Mouse (Mus musculus) midbrain, embryonic 14.5 days (tissue): ENCODE data around the gene Rps19bp1. TPM values are rescaled to one million over a fixed set of nuclear protein-coding genes. Genes with fewer than 3 reads are reported as not detected.

Experiments
- ATAC-seq: fragments of 200-750 bp; cut with Nextera tagmentation; 2 replicates; pipeline ENCODE4 v1.8.0; 2017; ENCODE audit warnings: moderate number of reproducible peaks, moderate library complexity; ENCODE audit not compliant: low FRiP score, low TSS enrichment
- DNase-seq: peaks from one replicate; pipeline ENCODE4 v3.0.0-alpha.2; 2015
- H3K27ac ChIP-seq: fragments of 300-500 bp; sonication (generic); replicated peaks from 2 replicates; pipeline ENCODE4 v1.5.1; 2014; ENCODE audit warnings: mild to moderate bottlenecking, low read depth, low read length, moderate library complexity
- H3K27me3 ChIP-seq: fragments of 300-500 bp; sonication (generic); 2 replicates; pipeline ENCODE4 v1.6.1; 2014; ENCODE audit warnings: low read length, control low read depth, mixed read lengths; ENCODE audit not compliant: control insufficient read depth, insufficient read depth
- H3K36me3 ChIP-seq: fragments of 300-500 bp; sonication (generic); 2 replicates; pipeline ENCODE4 v1.6.1; 2014; ENCODE audit warnings: low read length, control low read depth; ENCODE audit not compliant: control insufficient read depth, insufficient read depth
- H3K4me1 ChIP-seq: fragments of 300-500 bp; sonication (generic); 2 replicates; pipeline ENCODE4 v1.6.1; 2014; ENCODE audit warnings: mild to moderate bottlenecking, antibody characterized with exemption, low read length, control low read depth; ENCODE audit not compliant: control insufficient read depth, insufficient read depth
- H3K4me2 ChIP-seq: fragments of 300-500 bp; sonication (generic); 2 replicates; pipeline ENCODE4 v1.6.1; 2014; ENCODE audit warnings: mild to moderate bottlenecking, low read length, moderate library complexity
- H3K4me3 ChIP-seq: fragments of 300-500 bp; sonication (generic); replicated peaks from 2 replicates; pipeline ENCODE4 v1.5.1; 2014; ENCODE audit warnings: low read depth, low read length
- H3K9ac ChIP-seq: fragments of 300-500 bp; sonication (generic); replicated peaks from 2 replicates; pipeline ENCODE4 v1.6.1; 2014; ENCODE audit warnings: mild to moderate bottlenecking, low read length, moderate library complexity
- H3K9me3 ChIP-seq: fragments of 300-500 bp; sonication (generic); 2 replicates; pipeline ENCODE4 v1.6.1; 2016; ENCODE audit warnings: low read length, control low read depth, mixed read lengths; ENCODE audit not compliant: control insufficient read depth
- WGBS: fragments of 180-500 bp; shearing (Covaris S2); extraction: QIAGEN DNeasy Blood & Tissue Kit; methylation state at CpG from one replicate; pipeline ENCODE4 v1.1.7; 2014; 5-methylcytosine and 5-hydroxymethylcytosine counted together
- polyA plus RNA-seq: library from polyadenylated mRNA; unstranded; fragments of >200 nt; fragmentation: Nextera tagmentation; extraction: Ambion mirVana; gene quantifications from 2 replicates; pipeline ENCODE4 v1.2.1, GENCODE M21; 2014

Gene Rps19bp1
- polyA plus RNA-seq, 1 experiment from 2014 or later = 73.9 TPM

DNA sequence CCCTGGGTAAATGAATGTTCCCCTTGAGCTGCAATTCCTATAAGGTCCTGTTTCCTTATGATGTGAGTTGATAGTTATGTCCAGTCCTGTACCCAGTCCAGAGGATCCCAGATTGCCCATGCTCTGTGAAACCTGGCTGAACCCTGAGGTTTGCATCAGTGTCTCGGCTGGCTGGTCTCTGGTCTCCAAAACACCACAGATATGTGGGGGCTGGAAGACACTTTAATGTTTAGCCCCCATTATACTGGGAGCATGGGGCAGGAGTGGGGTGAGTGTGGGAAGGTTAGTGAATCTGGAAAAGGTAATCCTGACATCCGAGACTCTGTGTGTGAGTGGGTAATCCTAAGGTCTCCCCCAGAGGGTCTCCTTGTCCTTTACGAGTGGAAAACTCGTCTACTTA is 31.1 kb downstream of the Rps19bp1 start:
- Histone ChIP-seq H3K27ac (peak overlapping the region; percentile 83; the same call in 1 of the 2 replicates), H3K36me3 (peaks cover 24% of the 10 kb centered on the region), H3K4me1 (peaks cover 6% of the 10 kb centered on the region; the same call in 1 of the 2 replicates), H3K27me3 (no peaks in the 10 kb centered on the region), H3K4me3 (no peak overlapping the region), H3K9me3 (no peaks in the 10 kb centered on the region), H3K4me2 (peak overlapping the region; percentile 92), H3K9ac (no peak overlapping the region)
- 63% methylated on average over 4 of the region's 4 CpGs for whole genome bisulfite sequencing
- ATAC-seq (no peak), DNase-seq (no peak)

DNA sequence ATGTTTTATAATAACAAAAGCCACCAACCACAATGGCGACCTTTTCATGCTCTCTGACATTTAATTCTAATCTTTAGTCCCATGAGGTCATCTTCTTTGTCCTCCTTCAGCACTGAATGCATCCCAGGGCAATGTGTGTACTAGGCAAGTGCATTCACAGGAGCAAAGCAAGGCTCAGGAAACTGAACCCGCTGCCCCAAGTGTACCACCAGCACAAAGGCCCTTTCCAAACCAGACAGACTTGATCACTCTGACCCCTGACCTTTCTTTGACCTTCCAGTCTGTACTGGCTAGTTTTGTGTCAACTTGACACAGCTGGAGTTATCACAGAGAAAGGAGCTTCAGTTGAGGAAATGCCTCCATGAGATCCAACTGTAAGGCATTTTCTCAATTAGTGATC is 31.8 kb downstream of the Rps19bp1 start:
- Histone ChIP-seq H3K27ac (no peak overlapping the region), H3K4me2 (no peak overlapping the region), H3K36me3 (peaks cover 19% of the 10 kb centered on the region), H3K9me3 (no peaks in the 10 kb centered on the region), H3K9ac (no peak overlapping the region), H3K4me1 (peaks cover 6% of the 10 kb centered on the region; the same call in 1 of the 2 replicates), H3K4me3 (no peak overlapping the region), H3K27me3 (no peaks in the 10 kb centered on the region)
- 18% methylated on average over 2 of the region's 2 CpGs for WGBS
- ATAC-seq (no peak), DNase-seq (no peak)

DNA sequence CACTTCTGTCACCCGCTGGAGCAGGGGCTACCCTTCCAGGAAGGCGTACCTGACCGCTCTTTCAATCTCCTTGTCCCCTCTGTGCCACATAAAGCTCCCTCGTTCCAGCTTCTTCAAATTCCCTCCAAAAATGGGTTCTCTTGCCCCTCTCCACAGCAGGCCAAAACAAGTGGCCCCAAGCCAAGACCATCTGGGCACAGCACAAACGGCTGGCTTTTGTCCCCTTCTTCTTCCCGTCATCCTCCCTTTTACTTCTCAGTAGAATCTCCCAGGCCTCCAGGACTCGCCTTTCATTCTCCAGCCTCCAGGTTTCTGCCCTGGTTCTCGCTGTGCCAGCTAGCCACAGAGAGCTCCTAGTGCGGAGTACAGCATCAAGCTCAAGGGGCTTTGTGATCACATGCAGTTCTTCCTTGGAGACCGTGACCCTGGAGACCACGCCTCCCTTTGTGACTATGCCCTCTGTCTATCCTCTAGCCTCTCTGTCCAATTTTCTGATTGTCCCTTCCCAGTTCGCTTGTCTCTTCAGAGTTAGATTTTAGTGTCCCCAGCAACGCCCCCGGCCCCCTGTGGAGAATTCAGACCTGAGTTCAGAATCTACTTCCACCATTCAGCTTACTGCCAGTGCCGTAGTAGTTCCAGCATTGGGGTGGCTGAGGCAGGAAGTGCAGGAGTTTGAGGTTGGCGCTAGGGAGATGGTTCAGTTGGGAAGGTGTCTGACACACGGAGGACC is 35.9 kb downstream of the Rps19bp1 start:
- Histone ChIP-seq H3K4me2 (no peak overlapping the region), H3K4me3 (no peak overlapping the region), H3K27ac (no peak overlapping the region), H3K27me3 (no peaks in the 10 kb centered on the region), H3K9ac (no peak overlapping the region), H3K4me1 (no peaks in the 10 kb centered on the region), H3K36me3 (no peaks in the 10 kb centered on the region), H3K9me3 (no peaks in the 10 kb centered on the region)
- DNase-seq (no peak), ATAC-seq (no peak)
- WGBS = 60% methylated on average over 17 of the region's 17 CpGs

DNA sequence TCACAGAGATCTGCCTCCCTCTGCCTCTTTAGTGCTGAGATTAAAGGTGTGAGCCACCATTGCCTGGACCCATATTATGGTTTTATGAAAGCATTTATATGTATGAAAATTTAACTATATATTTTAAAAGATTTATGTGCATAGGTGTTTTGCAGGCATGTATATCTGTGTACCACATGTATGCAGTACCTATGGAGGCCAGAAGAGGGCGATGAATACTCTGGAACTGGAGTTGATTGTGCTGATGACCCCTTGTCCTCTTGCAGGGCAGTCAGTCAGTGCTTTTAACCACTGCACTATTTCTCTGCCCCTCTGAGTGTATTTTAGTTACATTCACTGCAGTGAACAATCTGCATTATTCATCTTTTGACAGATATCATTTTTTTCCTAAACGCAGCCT is 38.3 kb downstream of the Rps19bp1 start:
- no peaks in the 10 kb centered on the region for H3K9me3 ChIP-seq
- ATAC-seq = no peak
- no peak overlapping the region for H3K4me2 ChIP-seq
- no peak overlapping the region for H3K27ac ChIP-seq
- 45% methylated on average over 2 of the region's 2 CpGs for WGBS
- no peak overlapping the region for H3K9ac ChIP-seq
- no peaks in the 10 kb centered on the region for H3K36me3 ChIP-seq
- peak; percentile 69 for DNase-seq
- no peak overlapping the region for H3K4me3 ChIP-seq
- H3K4me1 ChIP-seq = no peaks in the 10 kb centered on the region
- H3K27me3 ChIP-seq = no peaks in the 10 kb centered on the region

DNA sequence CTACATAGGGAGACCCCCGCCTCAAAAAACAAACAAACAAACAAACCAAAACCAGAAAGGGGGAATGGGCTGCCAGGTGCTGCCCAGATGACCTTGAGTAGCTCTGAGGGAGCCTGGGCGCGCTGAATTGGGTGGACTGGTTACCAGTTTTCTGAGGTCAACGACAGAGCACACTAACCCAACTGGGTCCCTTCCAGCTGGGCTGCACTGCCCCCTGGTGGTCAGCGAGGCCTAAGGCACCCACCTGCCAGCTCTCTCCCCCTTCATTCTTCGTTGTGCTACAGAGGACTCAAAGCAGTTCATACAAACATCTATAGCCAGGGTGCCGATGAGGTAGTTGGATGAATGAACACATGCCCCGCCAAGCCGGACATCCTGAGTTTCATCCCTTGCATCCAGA is 38.9 kb downstream of the Rps19bp1 start:
- ATAC-seq (no peak; the same call in 1 of the 2 replicates), DNase-seq (peak; percentile 78)
- 31% methylated on average over 9 of the region's 9 CpGs for WGBS
- H3K4me3 ChIP-seq = no peak overlapping the region
- H3K4me1 ChIP-seq = no peaks in the 10 kb centered on the region
- H3K9me3 ChIP-seq = no peaks in the 10 kb centered on the region
- no peak overlapping the region for H3K4me2 ChIP-seq
- H3K9ac ChIP-seq = no peak overlapping the region
- H3K27ac ChIP-seq = no peak overlapping the region
- H3K36me3 ChIP-seq = no peaks in the 10 kb centered on the region
- no peaks in the 10 kb centered on the region for H3K27me3 ChIP-seq

DNA sequence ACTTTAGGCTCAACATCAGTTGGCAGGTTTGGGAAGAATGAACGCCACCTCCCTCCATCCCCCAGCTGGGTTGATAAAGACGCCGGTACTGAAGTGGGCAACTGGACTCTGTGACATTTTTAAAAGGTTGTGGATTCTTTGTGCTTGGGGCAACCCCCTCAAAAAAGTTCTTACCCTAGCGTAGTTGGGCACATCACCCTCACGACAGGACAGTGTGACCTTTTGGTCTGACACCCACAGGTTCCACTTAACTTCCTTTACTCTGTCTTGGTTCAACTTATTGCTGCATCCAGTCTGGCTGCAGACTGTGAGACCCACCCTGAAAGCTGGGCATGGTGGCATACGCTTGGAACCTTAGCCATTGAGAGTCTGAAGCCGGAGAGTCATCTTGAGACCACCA is 40.4 kb downstream of the Rps19bp1 start:
- Histone ChIP-seq H3K4me1 (no peaks in the 10 kb centered on the region), H3K4me2 (no peak overlapping the region), H3K9ac (no peak overlapping the region), H3K27ac (no peak overlapping the region), H3K9me3 (no peaks in the 10 kb centered on the region), H3K36me3 (no peaks in the 10 kb centered on the region), H3K4me3 (no peak overlapping the region), H3K27me3 (no peaks in the 10 kb centered on the region)
- no peak for DNase-seq
- ATAC-seq = no peak
- WGBS = 96% methylated on average over 7 of the region's 7 CpGs

DNA sequence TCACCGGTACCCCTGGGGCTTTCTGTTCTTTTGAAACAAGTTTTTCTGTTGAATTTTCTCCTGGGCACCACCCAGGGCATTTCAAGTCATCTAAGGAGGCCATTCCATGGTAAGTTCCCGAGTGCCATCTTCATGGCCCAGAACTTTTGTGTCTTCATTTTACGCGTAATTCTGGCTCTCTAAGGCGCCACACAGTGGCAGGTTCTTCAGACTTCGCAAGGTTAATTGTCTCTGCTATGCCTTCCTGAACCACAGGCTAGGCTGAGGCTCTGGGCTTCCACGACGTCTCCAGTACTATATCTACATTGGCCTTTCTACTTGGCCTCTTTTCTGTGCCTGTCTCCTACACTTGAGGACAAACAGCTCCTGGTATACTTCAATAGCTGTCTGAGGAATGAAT is 43.1 kb downstream of the Rps19bp1 start:
- H3K9ac ChIP-seq = no peak overlapping the region
- no peak overlapping the region for H3K4me2 ChIP-seq
- H3K4me1 ChIP-seq = no peaks in the 10 kb centered on the region
- no peaks in the 10 kb centered on the region for H3K27me3 ChIP-seq
- WGBS = 73% methylated on average over 8 of the region's 8 CpGs
- DNase-seq (peak; percentile 21), ATAC-seq (no peak)
- H3K36me3 ChIP-seq = no peaks in the 10 kb centered on the region
- H3K27ac ChIP-seq = no peak overlapping the region
- no peak overlapping the region for H3K4me3 ChIP-seq
- H3K9me3 ChIP-seq = no peaks in the 10 kb centered on the region

DNA sequence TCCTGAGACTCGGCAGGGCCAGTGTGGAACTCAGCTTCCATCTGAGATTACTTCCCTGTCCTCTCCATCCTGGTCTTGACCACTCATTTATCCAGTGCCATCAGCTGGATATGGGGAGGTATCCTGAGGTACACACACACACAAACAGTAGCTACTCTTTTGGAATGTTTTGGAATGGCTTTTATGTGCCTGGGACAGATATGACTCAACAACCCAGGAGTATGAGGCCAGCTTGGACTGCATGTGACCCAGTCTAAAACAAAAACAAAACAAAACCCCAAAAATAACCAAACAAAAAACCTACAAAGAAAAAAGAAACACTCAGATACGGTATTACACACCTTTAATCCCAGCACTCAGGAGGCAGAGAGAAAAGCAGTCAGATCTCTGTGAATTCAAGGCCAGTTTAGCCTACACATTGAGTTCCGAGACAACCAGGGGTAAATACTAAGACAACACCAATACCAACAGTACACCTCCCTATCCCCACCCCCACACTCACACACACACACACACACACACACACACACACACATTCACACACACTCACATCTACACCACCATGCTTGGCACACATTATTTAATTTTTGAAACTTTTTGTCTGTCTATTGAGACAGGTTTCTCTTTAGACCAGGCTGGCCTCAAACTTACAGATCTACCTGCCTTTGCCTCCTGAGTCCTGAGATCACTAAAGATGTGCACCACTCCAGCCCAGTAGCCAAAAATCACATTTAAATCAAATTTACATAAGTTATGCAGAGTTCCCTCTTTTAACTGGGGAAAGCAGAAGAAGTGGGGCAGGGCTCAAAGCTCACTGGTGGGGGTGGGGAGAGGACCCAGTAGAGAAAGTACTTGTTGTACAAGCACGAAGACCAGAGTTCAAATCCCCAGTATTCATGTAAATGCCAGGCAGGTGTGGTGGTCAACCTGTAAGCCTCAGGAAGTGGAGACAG is 44.1 kb downstream of the Rps19bp1 start:
- H3K9me3 ChIP-seq = no peaks in the 10 kb centered on the region
- WGBS = 68% methylated on average over 4 of the region's 4 CpGs
- no peak for ATAC-seq

More for the DNA sequence above, 44.1 kb downstream of the Rps19bp1 start:
- DNase-seq = no peak
- H3K27ac ChIP-seq = no peak overlapping the region
- H3K4me3 ChIP-seq = no peak overlapping the region
- no peak overlapping the region for H3K4me2 ChIP-seq
- no peaks in the 10 kb centered on the region for H3K27me3 ChIP-seq
- no peaks in the 10 kb centered on the region for H3K4me1 ChIP-seq
- 0 out of 2 replicates have a peak, but pooled peaks cover 3% of the 10 kb centered on the region for H3K36me3 ChIP-seq
- H3K9ac ChIP-seq = no peak overlapping the region
